Mouse (Mus musculus) ES-Bruce4 (cell line): ENCODE data around the gene Cldn3. TPM values are rescaled to one million over a fixed set of nuclear protein-coding genes. Genes with fewer than 3 reads are reported as not detected.
A peak's percentile ranks its signal among the peaks of the same experiment; 100 is the strongest.

Experiments used
- H3K27ac ChIP-seq: 2 replicates; pipeline ENCODE4 v1.5.1; 2012; ENCODE audit warnings: low read length, inconsistent platforms; ENCODE audit not compliant: insufficient read depth
- H3K27me3 ChIP-seq: 2 replicates; pipeline ENCODE4 v1.6.1; 2012; ENCODE audit warnings: mild to moderate bottlenecking, low read length, inconsistent platforms; ENCODE audit not compliant: control insufficient read depth, poor library complexity, insufficient read depth, severe bottlenecking
- H3K36me3 ChIP-seq: 2 replicates; pipeline ENCODE4 v1.6.1; 2012; ENCODE audit warnings: inconsistent platforms, mild to moderate bottlenecking, low read length, moderate library complexity; ENCODE audit not compliant: control insufficient read depth, poor library complexity, insufficient read depth, severe bottlenecking
- H3K4me1 ChIP-seq: one replicate; pipeline ENCODE4 v1.8.1; 2011; ENCODE audit warnings: low read length; ENCODE audit not compliant: control insufficient read depth, insufficient read depth
- H3K4me3 ChIP-seq: 2 replicates; pipeline ENCODE4 v1.5.1; 2011; ENCODE audit warnings: low read depth, mild to moderate bottlenecking, low read length
- H3K9ac ChIP-seq: 2 replicates; pipeline ENCODE4 v1.6.1; 2012; ENCODE audit warnings: low read depth, mild to moderate bottlenecking, inconsistent platforms; ENCODE audit not compliant: poor library complexity, severe bottlenecking
- H3K9me3 ChIP-seq: replicated peaks from 2 replicates; pipeline ENCODE4 v1.6.1; 2012; ENCODE audit warnings: mild to moderate bottlenecking, low read length, inconsistent platforms; ENCODE audit not compliant: control insufficient read depth, poor library complexity, insufficient read depth, severe bottlenecking
- CTCF ChIP-seq: IDR thresholded peaks from one replicate; pipeline ENCODE4 v1.8.1; 2011; ENCODE audit warnings: low read depth, low read length
- EP300 ChIP-seq: IDR thresholded peaks from 2 replicates; pipeline ENCODE4 v1.6.1; 2011; ENCODE audit warnings: low read depth, low read length; ENCODE audit not compliant: insufficient read depth
- POLR2A ChIP-seq: IDR thresholded peaks from one replicate; pipeline ENCODE4 v1.8.1; 2011; ENCODE audit warnings: low read length; ENCODE audit not compliant: insufficient read depth
- polyA plus RNA-seq: library from polyadenylated mRNA; stranded (reverse); fragments of >200 nt; gene quantifications from 2 replicates; pipeline ENCODE4 v1.2.4, GENCODE M21; 2011; ENCODE audit warnings: low read depth; ENCODE audit not compliant: missing spikeins, insufficient read depth, insufficient read length

The Cldn3 gene
- polyA plus RNA-seq, 1 experiment: 22.4 TPM

GRCm38 (mm10) chr5:135023344-135024173 is 37.5 kb downstream of the Cldn3 start, which contains the start of gene Stx1a:
Stx1a (plus strand) TSS chr5:135023482.
- no peaks in the 10 kb centered on the region for H3K9me3 ChIP-seq
- H3K27me3 ChIP-seq: no peaks in the 10 kb centered on the region
- H3K9ac ChIP-seq: peak within 1 kb of the TSS; percentile 78
- H3K36me3 ChIP-seq: no peaks in the 10 kb centered on the region
- H3K27ac ChIP-seq: no peak within 1 kb of the TSS
- H3K4me3 ChIP-seq: peak within 1 kb of the TSS; percentile 71
- H3K4me1 ChIP-seq: no peaks in the 10 kb centered on the region
- no peak for TF ChIP-seq CTCF
- TF ChIP-seq POLR2A: peak; percentile 45

GRCm38 (mm10) chr5:135024665-135025224 is 38.7 kb downstream of the Cldn3 start:
- H3K36me3 ChIP-seq: no peaks in the 10 kb centered on the region
- no peaks in the 10 kb centered on the region for H3K9me3 ChIP-seq
- H3K9ac ChIP-seq: no peak overlapping the region
- no peaks in the 10 kb centered on the region for H3K27me3 ChIP-seq
- no peak overlapping the region for H3K4me3 ChIP-seq
- no peak overlapping the region for H3K27ac ChIP-seq
- TF ChIP-seq EP300 (no peak), CTCF (no peak), POLR2A (no peak)
- no peaks in the 10 kb centered on the region for H3K4me1 ChIP-seq

- TF ChIP-seq CTCF (no peak), POLR2A (no peak), EP300 (no peak)
- Histone ChIP-seq H3K9me3 (no peaks in the 10 kb centered on the region), H3K9ac (no peak overlapping the region), H3K4me3 (no peak overlapping the region), H3K4me1 (no peaks in the 10 kb centered on the region), H3K27ac (no peak overlapping the region), H3K27me3 (no peaks in the 10 kb centered on the region), H3K36me3 (no peaks in the 10 kb centered on the region)
These were observed 39.9 kb downstream of the Cldn3 start for GRCm38 (mm10) chr5:135025899-135026298.

- Histone ChIP-seq H3K4me1 (no peaks in the 10 kb centered on the region), H3K27ac (no peak overlapping the region), H3K36me3 (no peaks in the 10 kb centered on the region), H3K9ac (no peak overlapping the region), H3K4me3 (peak overlapping the region; percentile 25), H3K9me3 (no peaks in the 10 kb centered on the region), H3K27me3 (no peaks in the 10 kb centered on the region)
- TF ChIP-seq CTCF (no peak), EP300 (no peak), POLR2A (no peak)
These were observed 43.2 kb downstream of the Cldn3 start for GRCm38 (mm10) chr5:135029007-135029854.

GRCm38 (mm10) chr5:135032581-135032980 is 46.6 kb downstream of the Cldn3 start:
- Histone ChIP-seq H3K4me1 (no peaks in the 10 kb centered on the region), H3K9me3 (no peaks in the 10 kb centered on the region)
- no peak for TF ChIP-seq CTCF
- no peak for TF ChIP-seq POLR2A
- no peak for TF ChIP-seq EP300

GRCm38 (mm10) chr5:135034593-135034992 is 48.6 kb downstream of the Cldn3 start:
- Histone ChIP-seq H3K9me3 (no peaks in the 10 kb centered on the region), H3K9ac (no peak overlapping the region), H3K36me3 (no peaks in the 10 kb centered on the region), H3K27me3 (no peaks in the 10 kb centered on the region), H3K4me3 (no peak overlapping the region), H3K27ac (no peak overlapping the region), H3K4me1 (no peaks in the 10 kb centered on the region)
- peak; percentile 49 for TF ChIP-seq CTCF
- no peak for TF ChIP-seq POLR2A

More at GRCm38 (mm10) chr5:135032581-135032980, 46.6 kb downstream of the Cldn3 start:
- Histone ChIP-seq H3K27ac (no peak overlapping the region), H3K4me3 (no peak overlapping the region), H3K9ac (no peak overlapping the region), H3K36me3 (no peaks in the 10 kb centered on the region), H3K27me3 (no peaks in the 10 kb centered on the region)
